Mouse (Mus musculus): Measurements from ENCODE around the gene Dner. TPM values are rescaled to one million over a fixed set of nuclear protein-coding genes. Genes with fewer than 3 reads are reported as not detected.
A peak's percentile ranks its signal among the peaks of the same experiment; 100 is the strongest.

Gene Dner
- polyA plus RNA-seq, 1 experiment from 2014 or later: not detected

DNA sequence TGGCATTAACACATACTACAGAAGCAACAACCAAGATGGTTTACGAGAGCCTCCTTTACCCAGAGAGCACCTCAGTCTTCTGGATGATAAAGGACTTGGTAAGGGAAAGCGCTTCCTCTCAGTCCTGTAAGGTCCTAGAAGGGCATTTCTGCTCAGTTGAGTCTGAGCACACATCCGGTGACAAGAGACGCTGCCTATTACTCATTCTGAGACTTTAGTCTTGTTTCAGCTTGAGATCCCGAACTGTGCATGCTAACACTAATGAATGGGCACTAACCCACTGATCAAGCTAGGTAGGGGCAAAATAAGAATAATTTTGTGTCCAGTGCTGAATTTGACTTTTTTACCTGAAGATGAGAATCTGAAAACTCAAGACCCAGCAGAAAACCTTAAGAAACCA, 97.0 kb downstream of the Dner start:
- no peaks in the 10 kb centered on the region for H3K27me3 ChIP-seq (ENCODE audit: insufficient read depth, low read length)
- no peak overlapping the region for H3K4me2 ChIP-seq (ENCODE audit: low read depth, low read length)
- H3K27ac ChIP-seq (ENCODE audit: low read depth): no peak overlapping the region
- no peaks in the 10 kb centered on the region for H3K4me1 ChIP-seq (ENCODE audit: insufficient read depth)
- ATAC-seq (no peak), DNase-seq (no peak)
- no peak for TF ChIP-seq CTCF (IDR thresholded peaks at IDR 0.05; ENCODE audit: low read depth)
- TF ChIP-seq EP300 (IDR thresholded peaks at IDR 0.05; ENCODE audit: low read depth): no peak
- 77% methylated on average over 5 of the region's 5 CpGs for WGBS (ENCODE audit: insufficient replicate concordance)
- no peaks in the 10 kb centered on the region; the same call in 1 of the 2 replicates for H3K9me3 ChIP-seq (ENCODE audit: low read length)
- H3K9ac ChIP-seq (replicated peaks): no peak overlapping the region
- no peaks in the 10 kb centered on the region for H3K36me3 ChIP-seq (replicated peaks; ENCODE audit: insufficient read depth, low read length)
- no peak overlapping the region for H3K4me3 ChIP-seq (ENCODE audit: low read depth, low read length)

DNA sequence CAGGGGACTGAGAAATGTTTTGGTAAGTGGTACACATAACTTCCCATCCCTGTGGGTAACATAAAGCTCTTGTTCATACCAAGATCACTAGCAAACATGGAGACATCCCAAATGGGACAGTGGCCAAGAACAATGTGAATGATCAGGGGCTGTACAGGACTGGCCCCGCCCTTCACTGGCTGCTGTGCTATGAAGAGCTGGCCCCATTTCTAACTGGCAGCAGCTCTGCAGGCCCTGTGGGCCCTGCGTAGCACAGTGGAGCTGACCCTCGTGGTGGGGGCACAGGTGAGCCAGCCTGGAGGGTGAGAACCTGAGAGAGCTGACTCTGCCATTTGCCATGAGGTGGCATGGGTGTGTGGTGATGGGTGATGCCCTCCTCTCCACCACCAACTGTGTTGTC, 100.0 kb downstream of the Dner start:
- ATAC-seq (no peak), DNase-seq (no peak)
- no peaks in the 10 kb centered on the region for H3K27me3 ChIP-seq (ENCODE audit: insufficient read depth, low read length)
- no peak overlapping the region for H3K4me3 ChIP-seq (ENCODE audit: low read depth, low read length)
- H3K4me2 ChIP-seq (ENCODE audit: low read depth, low read length): no peak overlapping the region
- no peaks in the 10 kb centered on the region for H3K9me3 ChIP-seq (ENCODE audit: low read length)
- H3K9ac ChIP-seq (replicated peaks): no peak overlapping the region
- no peak for TF ChIP-seq EP300 (IDR thresholded peaks at IDR 0.05; ENCODE audit: low read depth)
- TF ChIP-seq CTCF (IDR thresholded peaks at IDR 0.05; ENCODE audit: low read depth): no peak
- WGBS (ENCODE audit: insufficient replicate concordance): 55% methylated on average over 3 of the region's 3 CpGs
- no peaks in the 10 kb centered on the region for H3K4me1 ChIP-seq (ENCODE audit: insufficient read depth)
- no peaks in the 10 kb centered on the region for H3K36me3 ChIP-seq (replicated peaks; ENCODE audit: insufficient read depth, low read length)
- no peak overlapping the region for H3K27ac ChIP-seq (ENCODE audit: low read depth)

DNA sequence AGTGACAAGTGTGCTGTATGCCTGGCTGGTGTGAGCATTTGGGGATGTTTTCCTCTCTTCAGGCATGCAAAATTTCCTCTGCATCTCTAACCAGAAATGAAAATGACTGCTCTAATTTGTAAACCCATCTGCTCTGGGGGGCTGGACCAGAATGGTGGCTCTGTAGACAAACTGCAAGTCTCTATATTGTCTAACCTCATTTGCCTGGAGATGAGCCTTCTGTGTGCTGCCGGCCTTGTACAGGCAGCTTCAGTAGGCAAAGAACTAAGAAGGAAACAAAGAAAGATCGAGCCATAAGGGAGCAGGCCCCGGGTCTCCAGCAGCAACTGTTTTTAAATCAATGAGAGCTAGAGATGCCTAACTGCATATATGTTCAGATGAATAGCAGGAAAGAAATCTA, 103.6 kb downstream of the Dner start:
- H3K4me1 ChIP-seq (ENCODE audit: insufficient read depth): no peaks in the 10 kb centered on the region
- H3K27me3 ChIP-seq (ENCODE audit: insufficient read depth, low read length): no peaks in the 10 kb centered on the region
- no peak overlapping the region for H3K4me2 ChIP-seq (ENCODE audit: low read depth, low read length)
- H3K4me3 ChIP-seq (ENCODE audit: low read depth, low read length): no peak overlapping the region
- WGBS (ENCODE audit: insufficient replicate concordance): 78% methylated on average over 3 of the region's 3 CpGs
- H3K27ac ChIP-seq (ENCODE audit: low read depth): no peak overlapping the region
- H3K36me3 ChIP-seq (replicated peaks; ENCODE audit: insufficient read depth, low read length): no peaks in the 10 kb centered on the region
- ATAC-seq: no peak
- H3K9ac ChIP-seq (replicated peaks): no peak overlapping the region
- no peak for TF ChIP-seq EP300 (IDR thresholded peaks at IDR 0.05; ENCODE audit: low read depth)
- TF ChIP-seq CTCF (IDR thresholded peaks at IDR 0.05; ENCODE audit: low read depth): no peak
- no peaks in the 10 kb centered on the region for H3K9me3 ChIP-seq (ENCODE audit: low read length)
- DNase-seq: no peak

DNA sequence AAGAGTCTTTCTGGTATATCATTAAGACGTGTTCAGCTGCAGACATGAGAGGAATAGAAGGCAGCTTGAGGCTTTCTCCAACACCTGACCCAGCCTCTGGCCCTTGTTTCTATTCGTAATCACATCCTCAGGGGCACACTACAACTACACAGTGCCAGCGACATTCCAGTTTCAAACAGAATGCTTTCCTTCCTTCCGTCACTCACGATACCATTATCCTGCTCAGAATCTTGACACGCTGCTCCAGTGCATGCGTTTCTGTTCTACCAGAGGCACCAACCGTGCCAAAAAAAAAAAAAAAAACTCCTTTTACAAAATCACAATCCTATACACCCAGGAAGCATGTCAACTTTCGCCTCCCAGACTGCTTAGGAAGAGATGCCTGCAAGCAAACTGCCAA, 105.5 kb downstream of the Dner start:
- Histone ChIP-seq H3K4me3 (ENCODE audit: low read depth, low read length) (no peak overlapping the region), H3K27me3 (ENCODE audit: insufficient read depth, low read length) (no peaks in the 10 kb centered on the region), H3K4me2 (ENCODE audit: low read depth, low read length) (no peak overlapping the region), H3K9ac (replicated peaks) (no peak overlapping the region), H3K9me3 (ENCODE audit: low read length) (no peaks in the 10 kb centered on the region), H3K36me3 (replicated peaks; ENCODE audit: insufficient read depth, low read length) (no peaks in the 10 kb centered on the region), H3K27ac (ENCODE audit: low read depth) (no peak overlapping the region), H3K4me1 (ENCODE audit: insufficient read depth) (no peaks in the 10 kb centered on the region)
- DNase-seq (no peak), ATAC-seq (no peak)
- WGBS (ENCODE audit: insufficient replicate concordance): 79% methylated on average over 9 of the region's 9 CpGs
- no peak for TF ChIP-seq CTCF (IDR thresholded peaks at IDR 0.05; ENCODE audit: low read depth)
- TF ChIP-seq EP300 (IDR thresholded peaks at IDR 0.05; ENCODE audit: low read depth): no peak

DNA sequence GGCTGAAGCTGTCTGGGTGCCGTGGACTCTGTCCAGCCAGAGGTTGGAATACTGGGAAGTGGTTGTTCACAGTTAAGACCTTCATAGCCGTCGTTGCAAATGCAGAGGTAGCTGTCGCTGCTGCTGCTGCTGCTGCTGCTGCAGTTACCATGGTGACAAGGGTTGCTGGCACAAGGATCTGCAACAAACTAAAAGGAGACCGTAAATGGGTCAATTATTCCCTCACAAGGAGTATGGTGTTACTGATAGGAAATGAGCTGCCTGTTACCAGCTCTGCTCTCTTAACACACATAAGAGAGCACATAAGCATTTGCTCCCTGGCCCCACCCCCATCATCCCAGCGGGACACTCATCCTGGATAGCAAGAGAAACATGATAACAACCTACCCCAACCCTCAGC, 110.6 kb downstream of the Dner start:
- no peaks in the 10 kb centered on the region for H3K36me3 ChIP-seq (replicated peaks; ENCODE audit: insufficient read depth, low read length)
- TF ChIP-seq CTCF (IDR thresholded peaks at IDR 0.05; ENCODE audit: low read depth) (no peak), EP300 (IDR thresholded peaks at IDR 0.05; ENCODE audit: low read depth) (no peak)
- no peak overlapping the region for H3K4me2 ChIP-seq (ENCODE audit: low read depth, low read length)
- no peak overlapping the region for H3K4me3 ChIP-seq (ENCODE audit: low read depth, low read length)
- no peak for ATAC-seq
- H3K9me3 ChIP-seq (ENCODE audit: low read length): no peaks in the 10 kb centered on the region
- H3K27me3 ChIP-seq (ENCODE audit: insufficient read depth, low read length): no peaks in the 10 kb centered on the region
- H3K4me1 ChIP-seq (ENCODE audit: insufficient read depth): no peaks in the 10 kb centered on the region
- 26% methylated on average over 6 of the region's 6 CpGs for WGBS (ENCODE audit: insufficient replicate concordance)
- no peak overlapping the region for H3K9ac ChIP-seq (replicated peaks)
- no peak overlapping the region for H3K27ac ChIP-seq (ENCODE audit: low read depth)
- DNase-seq: no peak

GRCm38 (mm10) chr1:84581812-84582211, 114.2 kb downstream of the Dner start:
- Histone ChIP-seq H3K9ac (replicated peaks) (no peak overlapping the region), H3K4me3 (ENCODE audit: low read depth, low read length) (no peak overlapping the region), H3K4me2 (ENCODE audit: low read depth, low read length) (no peak overlapping the region), H3K4me1 (ENCODE audit: insufficient read depth) (no peaks in the 10 kb centered on the region), H3K9me3 (ENCODE audit: low read length) (no peaks in the 10 kb centered on the region), H3K36me3 (replicated peaks; ENCODE audit: insufficient read depth, low read length) (no peaks in the 10 kb centered on the region), H3K27ac (ENCODE audit: low read depth) (no peak overlapping the region), H3K27me3 (ENCODE audit: insufficient read depth, low read length) (no peaks in the 10 kb centered on the region)
- TF ChIP-seq EP300 (IDR thresholded peaks at IDR 0.05; ENCODE audit: low read depth) (no peak), CTCF (IDR thresholded peaks at IDR 0.05; ENCODE audit: low read depth) (peak; percentile 70)
- WGBS (ENCODE audit: insufficient replicate concordance): 51% methylated on average over 2 of the region's 2 CpGs
- ATAC-seq (no peak), DNase-seq (peak; percentile 52)

DNA sequence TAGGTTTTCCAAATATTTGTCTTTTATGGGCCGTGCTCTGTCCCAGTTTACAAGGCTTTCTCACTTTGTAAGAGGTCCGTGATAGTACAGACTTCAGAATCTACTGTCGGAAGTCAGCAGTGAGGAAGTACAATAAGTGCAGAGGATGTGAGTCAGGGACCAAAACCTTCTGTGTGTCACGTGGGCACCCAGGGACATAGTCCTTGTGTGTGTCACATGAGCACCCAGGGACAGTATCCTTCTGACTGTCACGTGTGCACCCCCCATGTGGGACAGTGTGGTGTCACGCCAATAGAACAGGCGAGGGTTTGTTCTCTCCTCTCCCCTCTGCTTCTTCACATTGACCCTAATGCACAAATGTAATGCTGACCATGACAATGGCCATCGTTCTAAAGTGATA, 134.2 kb downstream of the Dner start:
- Histone ChIP-seq H3K27me3 (ENCODE audit: insufficient read depth, low read length) (no peaks in the 10 kb centered on the region), H3K27ac (ENCODE audit: low read depth) (no peak overlapping the region), H3K9ac (replicated peaks) (no peak overlapping the region), H3K4me1 (ENCODE audit: insufficient read depth) (no peaks in the 10 kb centered on the region), H3K4me2 (ENCODE audit: low read depth, low read length) (no peak overlapping the region), H3K9me3 (ENCODE audit: low read length) (no peaks in the 10 kb centered on the region), H3K36me3 (replicated peaks; ENCODE audit: insufficient read depth, low read length) (no peaks in the 10 kb centered on the region), H3K4me3 (ENCODE audit: low read depth, low read length) (no peak overlapping the region)
- WGBS (ENCODE audit: insufficient replicate concordance): 51% methylated on average over 8 of the region's 8 CpGs
- DNase-seq (no peak), ATAC-seq (peak; percentile 60)
- no peak for TF ChIP-seq CTCF (IDR thresholded peaks at IDR 0.05; ENCODE audit: low read depth)
- no peak for TF ChIP-seq EP300 (IDR thresholded peaks at IDR 0.05; ENCODE audit: low read depth)
